Mouse (Mus musculus) central nervous system, embryonic 14 days (tissue): ENCODE data around the gene Ppm1g. TPM values are rescaled to one million over a fixed set of nuclear protein-coding genes. Genes with fewer than 3 reads are reported as not detected.

Source experiments
- polyA plus RNA-seq: library from polyadenylated mRNA; depleted of rRNA; stranded (reverse); fragments of >200 nt; gene quantifications from 2 replicates; pipeline ENCODE4 v1.2.3, GENCODE M21; 2012; rRNA removed

The Ppm1g gene
- polyA plus RNA-seq, result 172 and 190 TPM in 2 replicates

GRCm38 (mm10) chr5:31220448-31221303, at the start of gene Ppm1g:
Ppm1g (minus strand) TSS chr5:31220687.

DNA sequence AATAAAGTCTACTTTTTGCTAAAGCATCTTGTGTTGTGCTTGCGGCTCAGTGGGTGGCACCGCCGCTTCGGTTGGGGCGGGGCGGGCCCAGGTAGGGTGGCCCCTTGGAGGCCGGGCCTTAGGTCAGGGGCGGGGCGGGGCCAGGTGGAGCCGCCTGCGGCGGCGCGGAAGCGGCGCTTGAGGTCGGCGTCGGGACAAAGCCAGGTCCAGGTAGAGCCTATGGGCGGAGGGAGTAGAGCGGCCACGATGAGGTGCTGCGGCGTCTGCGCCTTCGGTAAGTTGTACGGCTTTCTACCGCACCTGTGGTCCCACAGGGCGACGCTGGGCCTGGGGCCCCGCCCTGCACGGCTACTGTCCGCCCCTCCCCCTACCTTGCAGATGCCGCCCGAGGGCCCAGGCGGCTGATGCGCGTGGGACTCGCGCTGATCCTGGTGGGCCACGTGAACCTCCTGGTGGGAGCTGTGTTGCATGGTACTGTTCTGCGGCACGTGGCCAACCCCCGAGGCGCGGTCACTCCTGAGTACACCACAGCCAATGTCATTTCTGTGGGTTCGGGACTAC, 31.1 kb upstream of the Ppm1g start, which contains the start of gene Krtcap3:
Krtcap3 (plus strand) TSS at position 151 of the 561 bp plus-strand sequence.

GRCm38 (mm10) chr5:31240637-31241521, 20.4 kb upstream of the Ppm1g start, which contains the start of the genes Nrbp1 and Gm9970:
Nrbp1 (plus strand) TSS chr5:31240864.
Gm9970 (minus strand) TSS chr5:31241232.

DNA sequence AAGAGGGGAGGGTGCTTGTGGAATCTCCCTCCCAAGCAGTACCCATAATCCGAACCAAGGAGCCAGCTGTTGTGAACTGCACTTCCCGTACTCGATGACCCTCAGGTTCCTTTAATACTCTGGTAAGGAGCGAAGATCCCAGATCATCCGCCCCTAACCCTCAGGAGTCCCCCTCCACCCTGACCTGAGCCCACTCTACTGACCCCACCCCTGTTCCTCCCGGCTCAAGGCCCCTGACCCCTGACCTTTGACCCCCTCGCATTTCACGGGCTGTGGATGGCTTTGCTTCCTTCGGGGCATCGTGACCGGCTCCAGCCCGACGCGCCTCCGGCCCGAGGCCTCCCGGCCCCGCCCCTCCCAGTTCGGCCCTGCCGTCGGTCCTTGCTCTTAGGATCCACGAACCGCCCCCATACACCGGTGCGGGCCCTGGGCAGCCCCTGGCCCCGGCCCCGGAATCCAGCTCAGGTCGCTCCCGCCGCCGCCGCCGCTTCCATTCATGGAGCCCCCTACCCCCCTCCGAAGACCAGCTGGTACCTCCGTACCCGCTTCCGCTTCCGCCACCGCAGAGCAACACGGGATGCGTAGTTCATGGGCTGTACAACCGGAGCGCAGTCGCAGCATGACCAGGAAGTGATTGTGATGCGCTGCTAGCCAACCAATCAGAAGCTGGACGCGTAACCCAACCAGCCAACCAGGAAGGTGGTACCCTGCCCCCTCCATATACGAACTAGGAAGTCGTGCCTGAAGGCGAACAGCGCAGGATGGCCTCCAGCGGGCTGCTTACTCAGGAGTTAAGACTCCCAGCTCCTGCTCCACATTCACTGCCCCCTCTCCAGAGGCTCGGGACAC, 18.5 kb downstream of the Ppm1g start, which contains the start of gene Zfp513:
Zfp513 (minus strand) TSS at position 562 of the 849 bp plus-strand sequence.

GRCm38 (mm10) chr5:31192939-31193630, 27.4 kb downstream of the Ppm1g start, which contains the start of the genes Snx17 and Eif2b4:
Snx17 (plus strand) TSS chr5:31193227.
Eif2b4 (minus strand) TSS chr5:31193430.

DNA sequence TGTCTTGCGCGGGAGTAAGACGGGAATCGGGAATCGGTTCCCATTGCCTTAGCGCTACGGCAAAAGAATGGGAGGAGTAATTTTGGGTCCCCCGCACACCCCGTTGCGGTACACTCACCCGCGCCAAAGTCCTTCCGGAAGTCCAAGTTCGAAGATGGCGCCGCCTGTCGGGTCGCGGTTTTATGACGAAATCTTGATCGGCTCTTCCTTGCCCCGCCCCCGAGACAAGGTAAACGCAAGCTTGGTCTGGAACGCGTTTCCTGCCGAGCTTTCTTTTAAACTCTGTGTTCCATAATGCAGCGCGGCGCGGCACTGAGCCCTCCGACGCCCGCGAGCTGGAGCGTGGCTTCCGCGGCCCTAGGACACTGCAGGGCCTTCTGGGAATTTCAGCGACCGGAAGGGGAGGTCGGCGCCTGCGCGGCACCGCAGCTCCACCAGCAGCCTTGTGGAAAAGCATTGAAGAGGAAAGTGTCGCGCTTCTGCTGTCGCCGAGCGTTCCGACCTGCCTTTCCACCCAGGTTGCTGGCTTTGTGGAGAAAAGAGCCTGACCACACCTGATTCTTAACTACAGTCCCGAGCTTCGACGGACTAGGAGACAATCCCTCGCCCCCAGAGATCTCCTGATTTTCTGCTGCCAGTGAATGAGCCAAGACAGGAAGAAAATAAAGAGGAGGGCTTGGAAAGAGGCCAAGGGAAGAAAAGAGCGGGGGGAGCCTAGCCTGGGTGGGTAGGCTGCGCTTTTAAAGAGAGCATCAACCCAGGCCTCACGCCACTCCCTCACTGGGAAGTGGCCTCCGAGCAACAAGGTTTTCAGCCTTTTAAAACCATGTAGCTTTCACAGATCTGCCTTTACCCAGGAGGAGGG, 40.5 kb downstream of the Ppm1g start, which contains the start of the genes Gm29609 and Gtf3c2:
Gm29609 (minus strand) TSS at position 146 of the 865 bp plus-strand sequence.
Gtf3c2 (minus strand) TSS at position 379 of the 865 bp plus-strand sequence.

GRCm38 (mm10) chr5:31154152-31154553, 66.3 kb downstream of the Ppm1g start, which contains the start of gene Mpv17:
Mpv17 (minus strand) TSS chr5:31154251.

Other genes starting within 250 kb of the Ppm1g start
- gene Atraid, start 172.4 kb downstream of the Ppm1g start, polyA plus RNA-seq, result 131 and 134 TPM in 2 replicates
- gene Slc5a6, start 171.8 kb downstream of the Ppm1g start, polyA plus RNA-seq, result 31.0 and 36.5 TPM in 2 replicates
- gene Cad, start 165.9 kb downstream of the Ppm1g start, polyA plus RNA-seq, result 29.6 and 31.9 TPM in 2 replicates
- gene Dnajc5g, start 114.4 kb downstream of the Ppm1g start, polyA plus RNA-seq, result not detected in 2 replicates
- 18.5 and 25.0 TPM in 2 replicates for gene Slc30a3, start 112.5 kb downstream of the Ppm1g start, polyA plus RNA-seq
- 1.5 TPM in 1 of 2 replicates, not detected in the other for gene Trim54, start 104.0 kb downstream of the Ppm1g start, polyA plus RNA-seq
- gene Ucn, start 81.9 kb downstream of the Ppm1g start, polyA plus RNA-seq, result not detected in 2 replicates
- gene Mpv17, start 66.4 kb downstream of the Ppm1g start, polyA plus RNA-seq, result 51.7 and 55.6 TPM in 2 replicates
- gene Gm29609, start 40.8 kb downstream of the Ppm1g start, polyA plus RNA-seq, result 3.4 TPM in 2 replicates
- 99.8 and 100 TPM in 2 replicates for gene Gtf3c2, start 40.5 kb downstream of the Ppm1g start, polyA plus RNA-seq
- 91.1 and 98.2 TPM in 2 replicates for gene Snx17, start 27.5 kb downstream of the Ppm1g start, polyA plus RNA-seq
- gene Eif2b4, start 27.3 kb downstream of the Ppm1g start, polyA plus RNA-seq, result 62.9 and 68.7 TPM in 2 replicates
- gene Zfp513, start 18.4 kb downstream of the Ppm1g start, polyA plus RNA-seq, result 73.0 and 77.5 TPM in 2 replicates
- gene Nrbp1, start 20.2 kb upstream of the Ppm1g start, polyA plus RNA-seq, result 138 and 150 TPM in 2 replicates
- 0.11 and 0.16 TPM in 2 replicates for gene Gm9970, start 20.5 kb upstream of the Ppm1g start, polyA plus RNA-seq
- 5.7 and 9.3 TPM in 2 replicates for gene Krtcap3, start 31.0 kb upstream of the Ppm1g start, polyA plus RNA-seq
- 51.0 and 55.7 TPM in 2 replicates for gene Ift172, start 70.4 kb upstream of the Ppm1g start, polyA plus RNA-seq
- 136 and 156 TPM in 2 replicates for gene Fndc4, start 75.4 kb upstream of the Ppm1g start, polyA plus RNA-seq
- gene Gckr, start 76.8 kb upstream of the Ppm1g start, polyA plus RNA-seq, result 0.33 and 0.55 TPM in 2 replicates
- gene Zfp512, start 231.7 kb upstream of the Ppm1g start, polyA plus RNA-seq, result 80.1 and 83.1 TPM in 2 replicates